ENCODE assay signal across 22 mouse cellular contexts in genomic region chr10:126176759-126177473, GRCm38 (mm10).
DNase-seq lines count a peak whose midpoint lies in the region; ATAC-seq and TF ChIP-seq lines count a peak whose summit lies in the region.
"Had no signal": no experiment of that assay in that cellular context is flagged by ENCODE, and none has a peak within 500 bp of the region (broad histone marks: within the 10 kb centered on the region; RNA-seq: fewer than 3 reads in every experiment).

No protein-coding gene starts in this region.

- H3K4me3 ChIP-seq in hindbrain, embryonic 16.5 days (ENCODE audit: low read length): no peak overlapping the region
- H3K4me3 ChIP-seq in hindbrain, embryonic 12.5 days: no peak overlapping the region
- H3K4me3 ChIP-seq in midbrain, postnatal 0 days (ENCODE audit: low read depth, low read length): no peak overlapping the region
- no peak overlapping the region for H3K4me3 ChIP-seq in midbrain, embryonic 10.5 days
- H3K4me3 ChIP-seq: embryonic facial prominence, embryonic 15.5 days; erythroblast, embryonic 14.5 days; forebrain, embryonic 15.5 days had no signal

- H3K9me3 ChIP-seq in hindbrain, embryonic 16.5 days (ENCODE audit: control insufficient read depth, low read length): no peaks in the 10 kb centered on the region
- no peaks in the 10 kb centered on the region for H3K9me3 ChIP-seq in hindbrain, embryonic 12.5 days (replicated peaks)
- H3K9me3 ChIP-seq in midbrain, postnatal 0 days (ENCODE audit: low read length): no peaks in the 10 kb centered on the region
- H3K9me3 ChIP-seq in midbrain, embryonic 10.5 days (replicated peaks): no peaks in the 10 kb centered on the region
- H3K9me3 ChIP-seq: embryonic facial prominence, embryonic 15.5 days; forebrain, embryonic 15.5 days had no signal

- 64% methylated on average over 4 of the region's 4 CpGs for WGBS in hindbrain, embryonic 16.5 days
- whole genome bisulfite sequencing in hindbrain, embryonic 12.5 days: 86% methylated on average over 4 of the region's 4 CpGs
- 76% methylated on average over 4 of the region's 4 CpGs for WGBS in midbrain, postnatal 0 days
- WGBS in midbrain, embryonic 10.5 days: 90% methylated on average over 4 of the region's 4 CpGs

- no peaks in the 10 kb centered on the region for H3K27me3 ChIP-seq in hindbrain, embryonic 16.5 days (replicated peaks; ENCODE audit: control insufficient read depth, insufficient read depth, low read length)
- H3K27me3 ChIP-seq in hindbrain, embryonic 12.5 days: no peaks in the 10 kb centered on the region
- no peaks in the 10 kb centered on the region for H3K27me3 ChIP-seq in midbrain, postnatal 0 days (ENCODE audit: insufficient read depth, low read length)
- H3K27me3 ChIP-seq in midbrain, embryonic 10.5 days (ENCODE audit: low read depth, poor library complexity, severe bottlenecking): no peaks in the 10 kb centered on the region
- H3K27me3 ChIP-seq: embryonic facial prominence, embryonic 15.5 days; forebrain, embryonic 15.5 days had no signal

- H3K27ac ChIP-seq in hindbrain, embryonic 16.5 days (ENCODE audit: low read depth, low read length): no peak overlapping the region
- no peak overlapping the region for H3K27ac ChIP-seq in hindbrain, embryonic 12.5 days
- H3K27ac ChIP-seq in midbrain, postnatal 0 days (ENCODE audit: low read depth, low read length): no peak overlapping the region
- no peak overlapping the region for H3K27ac ChIP-seq in midbrain, embryonic 10.5 days (replicated peaks)
- H3K27ac ChIP-seq: embryonic facial prominence, embryonic 15.5 days; forebrain, embryonic 15.5 days; kidney, postnatal 0 days had no signal

- TF ChIP-seq CTCF in midbrain, postnatal 0 days (IDR thresholded peaks at IDR 0.05): no peak

- H3K4me2 ChIP-seq in hindbrain, embryonic 16.5 days (ENCODE audit: low read length): no peak overlapping the region
- no peak overlapping the region for H3K4me2 ChIP-seq in hindbrain, embryonic 12.5 days (replicated peaks)
- H3K4me2 ChIP-seq in midbrain, postnatal 0 days (ENCODE audit: low read depth, low read length, poor library complexity, severe bottlenecking): no peak overlapping the region
- H3K4me2 ChIP-seq: embryonic facial prominence, embryonic 15.5 days; forebrain, embryonic 15.5 days; heart, embryonic 11.5 days had no signal

- no peak for ATAC-seq in cerebellum, adult (ENCODE audit: insufficient number of reproducible peaks, low FRiP score, low TSS enrichment)
- peak; percentile 92 for ATAC-seq in hindbrain, embryonic 16.5 days
- ATAC-seq in hindbrain, embryonic 12.5 days (ENCODE audit: low FRiP score): no peak
- no peak; the same call in 1 of the 2 replicates for ATAC-seq in midbrain, postnatal 0 days (ENCODE audit: low FRiP score)
- ATAC-seq: CD4-positive, CD25-positive, alpha-beta regulatory T cell, adult 4 months; forebrain, embryonic 15.5 days; intestine, embryonic 16.5 days had no signal

- no peak overlapping the region for H3K9ac ChIP-seq in hindbrain, embryonic 16.5 days (ENCODE audit: low read depth, low read length)
- no peak overlapping the region for H3K9ac ChIP-seq in hindbrain, embryonic 12.5 days
- no peak overlapping the region for H3K9ac ChIP-seq in midbrain, postnatal 0 days (replicated peaks; ENCODE audit: low read length, poor library complexity, severe bottlenecking)
- H3K9ac ChIP-seq: embryonic facial prominence, embryonic 15.5 days; forebrain, embryonic 15.5 days had no signal

- H3K36me3 ChIP-seq in hindbrain, embryonic 16.5 days (ENCODE audit: control insufficient read depth, insufficient read depth, low read length): no peaks in the 10 kb centered on the region
- H3K36me3 ChIP-seq in hindbrain, embryonic 12.5 days: no peaks in the 10 kb centered on the region
- H3K36me3 ChIP-seq in midbrain, postnatal 0 days (ENCODE audit: insufficient read depth, low read length): no peaks in the 10 kb centered on the region
- no peaks in the 10 kb centered on the region for H3K36me3 ChIP-seq in midbrain, embryonic 10.5 days
- H3K36me3 ChIP-seq: embryonic facial prominence, embryonic 15.5 days; forebrain, embryonic 15.5 days; G1E had no signal

- H3K4me1 ChIP-seq in hindbrain, embryonic 16.5 days (ENCODE audit: control insufficient read depth, insufficient read depth, low read depth, low read length): no peaks in the 10 kb centered on the region
- no peaks in the 10 kb centered on the region for H3K4me1 ChIP-seq in hindbrain, embryonic 12.5 days
- H3K4me1 ChIP-seq in midbrain, postnatal 0 days (ENCODE audit: insufficient read depth, low read length): no peaks in the 10 kb centered on the region
- no peaks in the 10 kb centered on the region for H3K4me1 ChIP-seq in midbrain, embryonic 10.5 days
- H3K4me1 ChIP-seq: embryonic facial prominence, embryonic 15.5 days; forebrain, embryonic 15.5 days had no signal

- DNase-seq in cerebellum, adult 9-11 months: peak; percentile 3
- DNase-seq in cerebellum, adult 11-12 months: no peak
- DNase-seq in cerebellum, postnatal 36 days: peak; percentile 8
- peak; percentile 90 for DNase-seq in midbrain, postnatal 0 days (ENCODE audit: low spot score)
- DNase-seq in midbrain, embryonic 10.5 days (ENCODE audit: low spot score): no peak
- DNase-seq: adrenal gland, postnatal 10 days; B cell, adult 2 months; embryo, embryonic 11 days; gastrocnemius, postnatal 10 days; heart, adult 18-20 months; kidney, adult 9 months had no signal

Comparison
In these comparisons a context has a peak if more than half of its experiments do, and no peak if none do; other contexts are left out.
1. DNase-seq: peak in cerebellum, adult 9-11 months (single experiment), cerebellum, postnatal 36 days (2 of 2) and midbrain, postnatal 0 days (single experiment); none in cerebellum, adult 11-12 months (single experiment) and midbrain, embryonic 10.5 days (single experiment).